In the genomic region with DNA sequence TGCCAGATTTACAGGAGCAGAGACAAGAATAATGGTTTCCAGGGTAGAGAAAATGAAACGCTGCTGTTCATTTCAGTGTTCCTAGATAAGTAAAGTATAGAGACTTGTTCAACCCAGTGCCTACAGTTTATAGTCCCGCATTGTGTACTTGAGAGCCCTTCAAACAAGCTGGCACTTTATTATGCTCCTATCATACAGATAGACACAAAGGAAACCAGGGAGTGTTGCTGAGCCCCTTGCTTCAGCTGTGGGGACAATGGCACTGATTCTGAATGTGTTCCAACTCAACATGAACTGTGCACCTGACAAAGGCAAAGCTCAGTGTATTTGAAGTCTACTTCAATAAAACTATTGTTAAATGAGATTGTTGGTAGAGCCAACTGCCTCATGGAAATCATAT, we compare ENCODE assay signal across 13 mouse cellular contexts.
"Had no signal": no experiment of that assay in that cellular context is flagged by ENCODE, and none has a peak within 500 bp of the region (broad histone marks: within the 10 kb centered on the region; RNA-seq: fewer than 3 reads in every experiment).

No protein-coding gene starts in this region.

- H3K4me2 ChIP-seq: liver, embryonic 11.5 days; liver, embryonic 15.5 days; stomach, embryonic 15.5 days had no signal

- H3K9ac ChIP-seq: liver, embryonic 15.5 days; stomach, embryonic 15.5 days had no signal

- H3K27ac ChIP-seq: left cerebral cortex, adult 2 months; limb, embryonic 10.5 days; liver, embryonic 15.5 days; stomach, embryonic 15.5 days had no signal

- H3K27me3 ChIP-seq: liver, embryonic 15.5 days; stomach, embryonic 15.5 days had no signal

- H3K4me3 ChIP-seq: left cerebral cortex, adult 2 months; limb, embryonic 10.5 days; liver, embryonic 15.5 days; stomach, embryonic 15.5 days had no signal

- H3K9me3 ChIP-seq: limb, embryonic 10.5 days; liver, embryonic 15.5 days; stomach, embryonic 15.5 days had no signal

- H3K36me3 ChIP-seq: limb, embryonic 10.5 days; liver, embryonic 15.5 days; stomach, embryonic 15.5 days had no signal

- DNase-seq: kidney, adult 18-20 months; kidney, postnatal 14 days; lung, adult 2 months; lung, postnatal 36 days; right cerebral cortex, postnatal 14 days; thymus, adult 2 months; thymus, postnatal 25 days had no signal

- H3K4me1 ChIP-seq: limb, embryonic 10.5 days; liver, embryonic 15.5 days; stomach, embryonic 15.5 days had no signal

- ATAC-seq: lung, postnatal 0 days had no signal
